Mouse (Mus musculus) liver, embryonic 16.5 days (tissue): ENCODE data around the gene Prr7. TPM values are rescaled to one million over a fixed set of nuclear protein-coding genes. Genes with fewer than 3 reads are reported as not detected.

Experiments used
- ATAC-seq: fragments of 200-750 bp; cut with Nextera tagmentation; 2 replicates; pipeline ENCODE4 v1.8.0; 2017; ENCODE audit warnings: low read depth, mild to moderate bottlenecking, moderate number of reproducible peaks, moderate library complexity
- H3K27ac ChIP-seq: fragments of 300-500 bp; sonication (generic); 2 replicates; pipeline ENCODE4 v1.5.1; 2014; ENCODE audit warnings: mild to moderate bottlenecking, low read length
- H3K27me3 ChIP-seq: fragments of 300-500 bp; sonication (generic); 2 replicates; pipeline ENCODE4 v1.6.1; 2014; ENCODE audit warnings: low read depth, low read length, mixed read lengths; ENCODE audit not compliant: control insufficient read depth, insufficient read depth
- H3K36me3 ChIP-seq: fragments of 300-500 bp; sonication (generic); 2 replicates; pipeline ENCODE4 v1.6.1; 2014; ENCODE audit warnings: mild to moderate bottlenecking; ENCODE audit not compliant: control insufficient read depth, insufficient read depth
- H3K4me1 ChIP-seq: fragments of 300-500 bp; sonication (generic); 2 replicates; pipeline ENCODE4 v1.6.1; 2014; ENCODE audit warnings: low read depth, low read length, mixed read lengths; ENCODE audit not compliant: control insufficient read depth
- H3K4me2 ChIP-seq: fragments of 300-500 bp; sonication (generic); 2 replicates; pipeline ENCODE4 v1.6.1; 2014; ENCODE audit warnings: low read depth, low read length, mixed read lengths
- H3K4me3 ChIP-seq: fragments of 300-500 bp; sonication (generic); 2 replicates; pipeline ENCODE4 v1.5.1; 2014; ENCODE audit warnings: low read depth, mild to moderate bottlenecking, low read length
- H3K9ac ChIP-seq: fragments of 300-500 bp; sonication (generic); 2 replicates; pipeline ENCODE4 v1.6.1; 2014; ENCODE audit warnings: low read depth, low read length
- H3K9me3 ChIP-seq: fragments of 300-500 bp; sonication (generic); replicated peaks from 2 replicates; pipeline ENCODE4 v1.6.1; 2016; ENCODE audit warnings: low read length; ENCODE audit not compliant: control insufficient read depth
- whole genome bisulfite sequencing: fragments of 180-500 bp; shearing (Covaris S2); extraction: QIAGEN DNeasy Blood & Tissue Kit; methylation state at CpG from one replicate; pipeline ENCODE4 v1.1.7; 2014; ENCODE audit not compliant: insufficient replicate concordance; 5-methylcytosine and 5-hydroxymethylcytosine counted together
- polyA plus RNA-seq: library from polyadenylated mRNA; unstranded; fragments of >200 nt; fragmentation: Nextera tagmentation; extraction: Ambion mirVana; gene quantifications from 2 replicates; pipeline ENCODE4 v1.2.1, GENCODE M21; 2015

Gene Prr7
- polyA plus RNA-seq, 1 experiment from 2014 or later: not detected

DNA sequence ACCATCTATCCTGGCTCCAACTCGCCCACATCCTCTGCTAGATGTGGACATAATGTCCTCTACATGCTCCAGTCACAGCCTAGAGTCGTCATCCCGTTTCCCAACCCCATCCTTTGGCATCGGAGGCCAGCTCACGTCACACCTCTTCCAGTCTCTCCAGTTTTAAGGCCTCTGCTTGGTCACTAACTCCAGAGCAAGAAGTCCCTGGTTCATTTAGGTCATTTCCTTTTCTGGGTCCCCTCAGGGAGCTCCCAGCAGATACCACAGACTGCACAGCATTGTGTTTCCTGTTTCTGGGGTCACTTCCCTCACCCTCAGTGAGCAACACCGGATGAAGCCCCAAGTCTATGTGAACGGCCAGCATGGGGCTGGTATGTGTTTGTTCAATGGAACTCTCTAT lies 14.9 kb downstream of the Prr7 start:
- H3K36me3 ChIP-seq: no peaks in the 10 kb centered on the region
- H3K4me2 ChIP-seq: no peak overlapping the region
- H3K27me3 ChIP-seq: peaks cover 27% of the 10 kb centered on the region
- H3K9ac ChIP-seq: no peak overlapping the region
- no peak overlapping the region for H3K4me3 ChIP-seq
- no peaks in the 10 kb centered on the region for H3K9me3 ChIP-seq
- no peaks in the 10 kb centered on the region for H3K4me1 ChIP-seq
- 32% methylated on average over 7 of the region's 7 CpGs for WGBS
- peak; percentile 44; the same call in 1 of the 2 replicates for ATAC-seq
- no peak overlapping the region for H3K27ac ChIP-seq

DNA sequence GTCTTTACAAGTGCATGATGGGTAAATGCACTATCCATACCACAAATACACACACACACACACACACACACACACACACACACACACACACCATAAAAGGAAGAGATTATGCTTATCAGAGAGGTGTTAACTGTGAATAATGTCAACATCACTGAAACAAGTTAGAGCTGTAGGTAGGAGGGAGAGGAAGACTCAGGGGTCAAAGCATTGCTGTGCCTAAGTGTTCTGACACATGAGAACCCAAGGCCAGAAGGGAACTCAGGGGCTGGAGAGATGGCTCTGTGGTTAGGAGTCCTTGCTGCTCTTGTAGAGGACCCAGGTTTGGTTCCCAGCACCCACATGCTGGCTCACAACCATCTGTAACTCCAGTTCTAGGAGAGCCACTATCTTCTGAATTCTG lies 15.9 kb downstream of the Prr7 start:
- Histone ChIP-seq H3K9me3 (no peaks in the 10 kb centered on the region), H3K27ac (no peak overlapping the region), H3K9ac (no peak overlapping the region), H3K36me3 (no peaks in the 10 kb centered on the region), H3K4me3 (no peak overlapping the region), H3K27me3 (peaks cover 28% of the 10 kb centered on the region), H3K4me2 (no peak overlapping the region), H3K4me1 (no peaks in the 10 kb centered on the region)
- ATAC-seq: no peak

DNA sequence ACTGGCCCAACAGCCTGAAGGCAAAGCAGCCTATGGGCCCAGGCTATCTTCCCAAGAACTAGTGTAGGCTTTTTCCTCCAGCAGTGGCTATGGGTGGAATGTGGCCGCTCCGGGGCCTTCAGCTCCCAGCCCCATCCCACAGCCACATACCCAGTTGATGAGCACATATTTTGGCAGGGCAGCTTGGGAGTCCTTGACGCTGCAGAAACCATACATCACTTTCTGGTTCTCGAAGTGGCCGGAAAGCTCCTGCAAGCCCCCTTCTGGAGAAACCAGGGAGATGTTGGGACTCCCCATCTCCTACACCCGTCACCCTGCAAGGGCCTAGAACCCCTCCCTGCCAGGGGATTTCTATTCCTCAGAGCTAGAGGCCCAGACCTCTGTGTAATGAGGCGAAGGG lies 18.5 kb downstream of the Prr7 start:
- H3K4me3 ChIP-seq: no peak overlapping the region
- H3K4me1 ChIP-seq: no peaks in the 10 kb centered on the region; the same call in 1 of the 2 replicates
- H3K27me3 ChIP-seq: peaks cover 38% of the 10 kb centered on the region
- 72% methylated on average over 7 of the region's 7 CpGs for WGBS
- no peak overlapping the region for H3K9ac ChIP-seq
- no peak overlapping the region for H3K4me2 ChIP-seq
- no peaks in the 10 kb centered on the region for H3K36me3 ChIP-seq
- H3K9me3 ChIP-seq: no peaks in the 10 kb centered on the region
- ATAC-seq: no peak
- no peak overlapping the region for H3K27ac ChIP-seq

DNA sequence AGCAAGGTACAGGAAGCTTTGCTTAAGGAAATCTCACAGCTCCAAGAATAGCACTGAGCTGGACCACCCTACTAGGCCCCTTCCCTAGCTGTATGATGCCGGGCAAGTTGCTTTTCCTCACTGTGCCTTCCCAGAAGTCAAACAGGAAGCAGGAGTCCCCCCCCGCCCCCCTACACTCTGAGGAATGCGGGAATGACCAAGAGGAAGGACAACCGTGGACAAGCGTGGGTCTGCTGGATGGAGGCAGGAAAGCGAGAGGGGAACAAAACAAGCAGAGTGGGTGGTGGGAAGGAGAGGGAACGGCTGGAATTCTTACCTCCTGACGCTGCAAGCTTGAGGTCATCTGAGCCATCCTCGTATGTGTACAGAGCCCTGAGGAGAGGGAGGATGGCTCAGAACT lies 19.0 kb downstream of the Prr7 start:
- Histone ChIP-seq H3K4me2 (no peak overlapping the region), H3K36me3 (no peaks in the 10 kb centered on the region), H3K27me3 (peaks cover 43% of the 10 kb centered on the region), H3K27ac (no peak overlapping the region), H3K9ac (no peak overlapping the region), H3K4me1 (no peaks in the 10 kb centered on the region; the same call in 1 of the 2 replicates), H3K4me3 (no peak overlapping the region), H3K9me3 (no peaks in the 10 kb centered on the region)
- no peak for ATAC-seq
- WGBS: 44% methylated on average over 9 of the region's 9 CpGs

DNA sequence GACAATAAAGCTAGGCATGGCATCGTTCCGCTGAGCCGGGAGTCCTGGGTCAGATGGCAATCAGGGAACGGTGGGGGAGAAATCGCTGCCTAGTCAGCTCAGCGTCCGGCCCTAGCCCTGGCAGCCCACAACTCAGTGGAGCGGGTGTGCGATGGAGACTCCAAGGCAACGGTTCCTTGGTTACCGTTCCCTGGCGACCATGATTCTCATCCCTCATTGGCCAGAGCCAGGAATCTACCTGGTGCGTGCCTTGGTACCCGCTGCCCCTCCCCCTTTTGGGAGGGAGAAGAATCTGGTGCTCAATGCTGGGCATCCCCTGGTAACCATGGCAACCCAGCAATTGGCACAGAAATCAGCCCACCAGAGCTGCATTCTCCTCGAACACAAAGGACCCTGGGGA lies 19.5 kb downstream of the Prr7 start:
- Histone ChIP-seq H3K36me3 (no peaks in the 10 kb centered on the region), H3K4me1 (no peaks in the 10 kb centered on the region; the same call in 1 of the 2 replicates), H3K27ac (no peak overlapping the region), H3K4me3 (no peak overlapping the region), H3K9me3 (no peaks in the 10 kb centered on the region), H3K9ac (no peak overlapping the region), H3K4me2 (no peak overlapping the region), H3K27me3 (peaks cover 49% of the 10 kb centered on the region)
- 41% methylated on average over 15 of the region's 15 CpGs for WGBS
- no peak for ATAC-seq

DNA sequence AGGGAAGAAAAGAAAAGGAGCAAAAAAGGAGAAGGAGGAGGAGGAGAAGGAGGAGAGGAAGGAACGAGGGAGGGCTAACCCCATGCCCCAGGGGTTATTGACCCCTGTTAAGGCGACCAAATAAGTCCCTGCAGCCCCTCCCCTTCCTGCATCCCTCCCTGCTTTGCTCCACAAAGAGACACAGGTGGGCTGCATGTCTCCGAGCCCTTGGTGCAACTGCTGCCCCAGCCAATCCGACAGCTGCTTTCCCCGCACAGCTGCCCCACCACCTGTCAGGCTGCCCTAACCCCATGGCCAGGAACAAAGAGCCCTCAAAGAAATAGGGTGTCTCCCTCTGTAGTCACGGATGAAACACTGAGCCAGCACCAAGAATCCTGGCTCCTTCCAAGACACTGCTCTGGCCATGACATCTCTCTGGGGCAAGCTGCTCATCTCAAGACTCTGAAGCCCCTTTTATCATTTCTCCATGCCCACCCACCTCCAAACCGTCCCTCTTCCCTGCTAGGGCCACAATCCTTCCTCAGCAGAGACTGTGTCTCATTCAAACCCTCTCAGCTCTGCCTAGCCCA lies 20.5 kb downstream of the Prr7 start:
- Histone ChIP-seq H3K27ac (no peak overlapping the region), H3K4me1 (no peaks in the 10 kb centered on the region; the same call in 1 of the 2 replicates), H3K4me3 (no peak overlapping the region), H3K9ac (no peak overlapping the region), H3K27me3 (peaks cover 56% of the 10 kb centered on the region), H3K36me3 (no peaks in the 10 kb centered on the region), H3K9me3 (no peaks in the 10 kb centered on the region), H3K4me2 (no peak overlapping the region)
- no peak for ATAC-seq
- WGBS: 42% methylated on average over 7 of the region's 7 CpGs

DNA sequence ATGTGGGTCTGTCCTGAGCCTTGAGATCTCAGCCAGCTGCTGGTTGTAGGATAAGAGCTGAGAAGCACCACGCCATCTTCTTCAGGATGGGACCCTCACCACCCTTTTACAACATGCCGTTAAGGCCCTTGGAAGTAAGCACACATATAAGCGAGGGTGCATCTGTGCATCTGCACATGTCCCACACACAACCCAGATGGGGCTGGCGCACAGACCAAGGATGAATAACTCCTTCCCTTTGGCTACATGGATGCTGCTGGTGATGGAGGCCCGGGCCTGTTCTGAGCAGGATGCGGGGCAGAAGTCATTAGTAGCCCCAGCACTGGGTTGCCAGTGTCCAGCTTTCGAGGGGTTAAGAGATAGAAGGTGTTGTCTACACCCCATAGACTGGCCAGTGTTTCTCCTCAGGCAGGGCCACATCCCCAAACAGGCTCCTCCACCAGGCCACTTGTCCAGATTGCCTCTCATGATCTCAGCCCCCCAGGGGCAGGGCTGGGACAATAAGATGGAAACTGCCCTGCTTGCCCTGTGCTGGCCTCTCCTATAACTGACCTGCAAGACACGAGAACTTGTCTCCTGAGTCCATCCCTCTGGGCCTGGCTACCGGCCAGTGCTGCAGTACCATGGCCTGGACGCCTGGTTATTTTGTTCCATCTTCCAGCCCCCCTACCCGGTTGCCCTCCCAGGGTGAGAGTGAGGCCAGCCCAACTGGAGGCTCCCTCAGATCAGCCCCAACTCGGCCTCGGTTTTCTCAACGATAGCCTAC lies 22.1 kb downstream of the Prr7 start:
- peaks cover 60% of the 10 kb centered on the region for H3K27me3 ChIP-seq
- no peak overlapping the region for H3K9ac ChIP-seq
- no peak for ATAC-seq
- H3K4me3 ChIP-seq: no peak overlapping the region
- H3K4me2 ChIP-seq: no peak overlapping the region
- no peaks in the 10 kb centered on the region; the same call in 1 of the 2 replicates for H3K4me1 ChIP-seq
- no peaks in the 10 kb centered on the region for H3K9me3 ChIP-seq
- WGBS: 46% methylated on average over 14 of the region's 14 CpGs
- H3K36me3 ChIP-seq: no peaks in the 10 kb centered on the region
- H3K27ac ChIP-seq: no peak overlapping the region

DNA sequence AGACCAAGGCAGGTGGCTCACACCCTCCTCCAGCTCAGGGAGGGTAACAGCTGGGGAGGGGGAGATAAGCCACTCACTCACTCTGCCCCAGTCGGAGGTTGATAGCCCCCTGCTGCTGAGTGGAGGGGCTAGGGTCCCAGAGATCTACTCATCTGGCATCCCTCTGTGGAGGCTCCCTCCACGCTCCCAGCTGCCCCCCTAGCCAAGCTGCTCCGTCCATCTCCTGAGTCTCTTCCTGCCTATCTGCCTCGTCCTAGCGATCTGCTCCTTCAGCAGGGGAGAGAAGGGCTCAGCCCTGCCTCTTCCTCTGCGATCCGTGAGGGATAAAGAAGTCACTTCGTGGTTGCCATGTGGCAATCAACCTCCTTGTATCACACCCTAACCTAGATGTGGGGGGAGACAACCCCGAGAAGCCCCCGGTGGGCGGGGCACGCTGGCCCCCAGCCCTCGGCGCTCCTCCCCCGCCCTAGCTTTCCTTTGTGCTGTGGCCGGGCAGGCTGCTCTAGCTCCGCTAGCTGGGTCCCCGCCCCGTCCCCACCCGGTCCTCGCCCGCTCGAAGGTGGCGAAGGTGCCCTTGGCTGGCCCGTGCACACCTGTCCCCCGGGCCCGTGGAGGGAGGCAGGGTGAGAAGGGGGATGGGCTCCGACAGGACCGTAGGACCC lies 23.0 kb downstream of the Prr7 start:
- H3K9ac ChIP-seq: peak overlapping the region; percentile 48
- H3K4me3 ChIP-seq: peak overlapping the region; percentile 58
- H3K36me3 ChIP-seq: no peaks in the 10 kb centered on the region
- H3K27me3 ChIP-seq: peaks cover 62% of the 10 kb centered on the region
- H3K4me1 ChIP-seq: no peaks in the 10 kb centered on the region; the same call in 1 of the 2 replicates
- ATAC-seq: no peak; the same call in 1 of the 2 replicates
- peak overlapping the region; percentile 74 for H3K4me2 ChIP-seq
- H3K27ac ChIP-seq: no peak overlapping the region
- no peaks in the 10 kb centered on the region for H3K9me3 ChIP-seq
- WGBS: under 1% methylated on average over 28 of the region's 29 CpGs
